Comparison of ENCODE assay signal across 8 mouse cellular contexts in genomic region chr4:97923876-97924316, GRCm38 (mm10).
DNase-seq lines count a peak whose midpoint lies in the region; ATAC-seq and TF ChIP-seq lines count a peak whose summit lies in the region.

No protein-coding gene starts in this region.

- H3K4me1 ChIP-seq in lung, embryonic 14.5 days (ENCODE audit: insufficient read depth), result peaks cover 28% of the 10 kb centered on the region

- no peak overlapping the region for H3K4me3 ChIP-seq in lung, embryonic 14.5 days (ENCODE audit: low read depth, low read length)

- 37% methylated on average over 8 of the region's 8 CpGs for WGBS in lung, embryonic 14.5 days

- intact Hi-C loops in heart, postnatal 10 days (cut with DNase I), result loop anchor here (5.0 kb wide), 5 partner anchors 57 to 398 kb away; partner anchors contain the start of gene E130114P18Rik

- ATAC-seq in erythroblast, adult 5-6 weeks (replicated peaks; ENCODE audit: low FRiP score, poor library complexity, severe bottlenecking), result peak; percentile 81
- peak; percentile 52 for ATAC-seq in lung, embryonic 14.5 days (ENCODE audit: insufficient read depth)

- no peaks in the 10 kb centered on the region for H3K36me3 ChIP-seq in lung, embryonic 14.5 days (ENCODE audit: insufficient read depth)

- no peaks in the 10 kb centered on the region for H3K27me3 ChIP-seq in lung, embryonic 14.5 days (ENCODE audit: insufficient read depth, low read length)

- H3K4me2 ChIP-seq in lung, embryonic 14.5 days, result peak overlapping the region; percentile 33

- H3K9me3 ChIP-seq in lung, embryonic 14.5 days (ENCODE audit: low read depth, low read length), result no peaks in the 10 kb centered on the region

- peak; percentile 45 for DNase-seq in layer of hippocampus, adult 9-11 months
- no peak for DNase-seq in layer of hippocampus, adult 18-20 months (ENCODE audit: low spot score in 2 of 2)
- peak; percentile 97 for DNase-seq in adipocyte (ENCODE audit: low spot score)
- peak; percentile 81 to 83 for DNase-seq in heart, postnatal 10 days
- DNase-seq in lung, embryonic 14.5 days, result peak; percentile 78
- DNase-seq in retina, embryonic 14.5 days (ENCODE audit: low spot score), result no peak
- no peak for DNase-seq in layer of hippocampus, adult 11-12 months (ENCODE audit: low spot score)

- no peak for TF ChIP-seq CTCF in lung, embryonic 14.5 days (IDR thresholded peaks at IDR 0.05; ENCODE audit: low read depth)

- H3K27ac ChIP-seq in lung, embryonic 14.5 days (ENCODE audit: low read depth), result peak overlapping the region; percentile 80

- no peak overlapping the region for H3K9ac ChIP-seq in lung, embryonic 14.5 days

Comparison
In these comparisons a context has a peak if more than half of its experiments do, and no peak if none do; other contexts are left out.
1. DNase-seq: peak in layer of hippocampus, adult 9-11 months (single experiment), adipocyte (single experiment), heart, postnatal 10 days (2 of 2) and lung, embryonic 14.5 days (single experiment); none in layer of hippocampus, adult 18-20 months (0 of 2), retina, embryonic 14.5 days (single experiment) and layer of hippocampus, adult 11-12 months (single experiment).